Mouse (Mus musculus): Measurements from ENCODE around the gene Klhdc7a.

DNA sequence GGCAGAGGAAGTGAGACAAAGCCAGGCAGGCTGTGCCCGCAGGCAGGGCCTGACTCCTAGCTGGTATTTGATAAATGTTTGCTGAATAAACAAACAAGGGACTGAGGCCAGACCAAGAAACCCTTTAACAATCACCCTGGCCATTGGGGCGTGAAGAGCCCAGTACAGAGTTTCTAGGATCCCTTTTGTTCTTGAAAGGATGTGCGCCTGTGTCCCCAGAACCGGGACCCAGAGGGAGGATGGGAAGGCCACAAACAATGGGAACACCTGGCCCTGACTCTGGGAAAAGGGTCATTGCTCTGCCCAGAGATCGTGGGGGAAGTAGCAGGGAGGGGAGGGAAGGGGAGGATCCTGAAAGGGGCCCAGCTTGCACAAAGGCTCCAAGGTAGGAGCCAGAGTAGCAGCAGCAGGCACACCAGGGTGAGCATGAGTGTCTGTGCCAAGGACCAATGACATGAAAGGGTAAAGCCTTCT lies 9.5 kb upstream of the Klhdc7a start:
- TF ChIP-seq CTCF (conservative IDR thresholded peaks at IDR 0.05; ENCODE audit: low read length): no peak
- no peak for TF ChIP-seq POU5F1 (IDR thresholded peaks at IDR 0.05; ENCODE audit: borderline replicate concordance, low read length)
- TF ChIP-seq NANOG (IDR thresholded peaks at IDR 0.05; ENCODE audit: borderline replicate concordance, low read length): no peak
